Mouse (Mus musculus): ENCODE data around the gene Mfap2. TPM values are rescaled to one million over a fixed set of nuclear protein-coding genes. Genes with fewer than 3 reads are reported as not detected.

Mfap2 gene
- polyA plus RNA-seq, 1 experiment from 2014 or later, result 14.6 TPM

DNA sequence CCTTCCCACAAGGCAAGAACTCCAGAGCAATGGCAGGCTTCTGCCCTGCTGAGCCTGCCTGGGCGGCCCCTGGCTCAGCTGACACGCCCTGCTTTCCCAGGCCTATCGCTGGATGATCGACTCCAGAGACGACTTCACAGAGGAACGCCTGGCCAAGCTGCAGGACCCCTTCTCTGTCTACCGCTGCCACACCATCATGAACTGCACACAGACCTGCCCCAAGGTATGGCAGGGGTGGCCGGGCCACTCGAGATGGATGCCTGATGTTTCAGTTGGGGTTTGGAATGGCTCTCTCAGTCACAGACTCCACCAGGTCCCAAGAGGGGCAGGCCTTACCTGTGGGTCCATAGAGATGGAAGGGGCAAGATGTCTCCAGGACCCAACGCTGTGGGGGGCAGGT lies 32.9 kb upstream of the Mfap2 start:
- Histone ChIP-seq H3K4me2 (ENCODE audit: low read depth, low read length) (no peak overlapping the region), H3K27me3 (ENCODE audit: insufficient read depth, low read length) (no peaks in the 10 kb centered on the region), H3K4me1 (ENCODE audit: insufficient read depth) (peaks cover 12% of the 10 kb centered on the region), H3K27ac (ENCODE audit: low read depth) (no peak overlapping the region), H3K9ac (replicated peaks) (no peak overlapping the region), H3K36me3 (replicated peaks; ENCODE audit: insufficient read depth, low read length) (peaks cover 59% of the 10 kb centered on the region), H3K9me3 (ENCODE audit: low read length) (no peaks in the 10 kb centered on the region), H3K4me3 (ENCODE audit: low read depth, low read length) (no peak overlapping the region)
- DNase-seq (no peak), ATAC-seq (no peak)
- 85% methylated on average over 10 of the region's 10 CpGs for WGBS (ENCODE audit: insufficient replicate concordance)
- TF ChIP-seq EP300 (IDR thresholded peaks at IDR 0.05; ENCODE audit: low read depth) (no peak), CTCF (IDR thresholded peaks at IDR 0.05; ENCODE audit: low read depth) (no peak)

GRCm38 (mm10) chr4:140977886-140978692 lies 32.1 kb upstream of the Mfap2 start:
- TF ChIP-seq EP300 (IDR thresholded peaks at IDR 0.05; ENCODE audit: low read depth) (no peak), CTCF (IDR thresholded peaks at IDR 0.05; ENCODE audit: low read depth) (no peak)
- 57% methylated on average over 14 of the region's 14 CpGs for WGBS (ENCODE audit: insufficient replicate concordance)
- Histone ChIP-seq H3K27ac (ENCODE audit: low read depth) (no peak overlapping the region), H3K4me2 (ENCODE audit: low read depth, low read length) (no peak overlapping the region), H3K9ac (replicated peaks) (no peak overlapping the region), H3K36me3 (replicated peaks; ENCODE audit: insufficient read depth, low read length) (peaks cover 52% of the 10 kb centered on the region), H3K27me3 (ENCODE audit: insufficient read depth, low read length) (no peaks in the 10 kb centered on the region), H3K4me1 (ENCODE audit: insufficient read depth) (peaks cover 16% of the 10 kb centered on the region), H3K9me3 (ENCODE audit: low read length) (no peaks in the 10 kb centered on the region), H3K4me3 (ENCODE audit: low read depth, low read length) (no peak overlapping the region)
- no peak for ATAC-seq
- no peak for DNase-seq

DNA sequence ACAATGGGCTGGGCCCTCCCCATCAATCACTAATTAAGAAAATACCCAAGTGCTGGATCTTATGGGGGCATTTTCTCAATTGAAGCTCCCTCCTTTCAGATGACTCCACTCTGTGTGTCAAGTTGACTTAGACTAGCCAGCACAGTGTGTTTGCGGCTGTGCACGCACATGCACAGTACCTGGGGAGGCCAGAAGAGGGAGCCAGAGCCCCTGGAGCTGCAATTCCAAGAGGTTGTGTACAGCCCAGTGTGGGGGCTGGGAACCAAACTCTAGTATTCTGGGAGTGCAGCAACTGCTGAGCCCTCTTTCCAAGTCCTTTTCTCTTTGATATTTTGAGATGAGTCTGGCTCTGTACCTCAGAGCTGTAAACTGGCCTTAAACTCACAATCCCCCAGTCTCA lies 28.6 kb upstream of the Mfap2 start:
- 98% methylated on average over 2 of the region's 2 CpGs for WGBS (ENCODE audit: insufficient replicate concordance)
- peaks cover 23% of the 10 kb centered on the region for H3K36me3 ChIP-seq (replicated peaks; ENCODE audit: insufficient read depth, low read length)
- no peaks in the 10 kb centered on the region for H3K9me3 ChIP-seq (ENCODE audit: low read length)
- peaks cover 26% of the 10 kb centered on the region for H3K4me1 ChIP-seq (ENCODE audit: insufficient read depth)
- no peak overlapping the region for H3K27ac ChIP-seq (ENCODE audit: low read depth)
- no peak overlapping the region for H3K4me3 ChIP-seq (ENCODE audit: low read depth, low read length)
- no peak overlapping the region for H3K4me2 ChIP-seq (ENCODE audit: low read depth, low read length)
- no peaks in the 10 kb centered on the region for H3K27me3 ChIP-seq (ENCODE audit: insufficient read depth, low read length)
- DNase-seq (peak; percentile 40), ATAC-seq (no peak)
- H3K9ac ChIP-seq (replicated peaks), result no peak overlapping the region
- peak; percentile 54 for TF ChIP-seq CTCF (IDR thresholded peaks at IDR 0.05; ENCODE audit: low read depth)
- TF ChIP-seq EP300 (IDR thresholded peaks at IDR 0.05; ENCODE audit: low read depth), result no peak

DNA sequence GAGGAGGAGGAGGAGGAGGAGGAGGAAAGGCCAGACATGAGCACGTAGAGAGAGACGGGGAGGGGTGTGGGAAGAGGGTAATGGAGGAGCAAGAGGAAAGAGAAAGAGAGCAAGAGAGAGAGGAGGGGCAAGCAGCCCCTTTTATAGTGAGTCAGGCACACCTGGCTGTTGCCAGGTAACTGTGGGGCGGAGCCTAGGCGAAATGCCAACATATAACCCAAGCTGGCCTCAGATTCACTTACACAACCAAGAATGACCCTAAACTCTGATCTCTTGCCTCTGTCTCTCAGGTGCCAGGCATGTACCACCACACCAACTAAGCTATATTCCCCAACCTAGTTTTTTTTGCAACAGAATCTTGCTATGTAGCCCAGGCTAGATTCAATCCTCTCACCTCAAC lies 27.4 kb upstream of the Mfap2 start:
- Histone ChIP-seq H3K36me3 (replicated peaks; ENCODE audit: insufficient read depth, low read length) (peaks cover 17% of the 10 kb centered on the region), H3K9ac (replicated peaks) (no peak overlapping the region; the same call in 1 of the 2 replicates), H3K9me3 (ENCODE audit: low read length) (no peaks in the 10 kb centered on the region), H3K27me3 (ENCODE audit: insufficient read depth, low read length) (no peaks in the 10 kb centered on the region), H3K4me1 (ENCODE audit: insufficient read depth) (peaks cover 31% of the 10 kb centered on the region), H3K4me3 (ENCODE audit: low read depth, low read length) (no peak overlapping the region), H3K4me2 (ENCODE audit: low read depth, low read length) (no peak overlapping the region), H3K27ac (ENCODE audit: low read depth) (peak overlapping the region; percentile 88)
- ATAC-seq (no peak), DNase-seq (no peak)
- 51% methylated on average over 4 of the region's 4 CpGs for WGBS (ENCODE audit: insufficient replicate concordance)
- TF ChIP-seq EP300 (IDR thresholded peaks at IDR 0.05; ENCODE audit: low read depth), result no peak
- no peak for TF ChIP-seq CTCF (IDR thresholded peaks at IDR 0.05; ENCODE audit: low read depth)

DNA sequence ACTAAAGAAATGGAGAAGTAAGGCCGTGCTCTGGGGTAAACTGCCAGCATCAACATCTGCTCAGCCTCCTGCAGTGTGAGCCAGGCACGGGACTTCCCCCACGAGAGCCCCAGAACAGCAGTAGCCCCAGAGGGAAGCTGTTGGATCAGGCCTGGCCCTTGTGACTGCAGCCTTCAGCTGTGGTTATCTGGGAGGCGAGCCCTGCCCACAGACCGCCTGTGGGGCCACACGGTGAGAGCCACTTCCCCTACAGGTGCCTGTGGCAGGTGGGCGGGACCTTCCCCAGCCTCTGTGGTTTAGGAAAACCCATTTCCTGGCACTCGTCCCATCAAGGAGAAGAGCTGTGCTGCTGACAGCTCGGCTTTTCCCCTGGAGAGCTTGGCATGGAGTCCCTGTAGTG lies 26.8 kb upstream of the Mfap2 start:
- Histone ChIP-seq H3K4me3 (ENCODE audit: low read depth, low read length) (no peak overlapping the region), H3K4me1 (ENCODE audit: insufficient read depth) (peaks cover 31% of the 10 kb centered on the region), H3K27ac (ENCODE audit: low read depth) (peak overlapping the region; percentile 88), H3K27me3 (ENCODE audit: insufficient read depth, low read length) (no peaks in the 10 kb centered on the region), H3K4me2 (ENCODE audit: low read depth, low read length) (peak overlapping the region; percentile 30; the same call in 1 of the 2 replicates), H3K36me3 (replicated peaks; ENCODE audit: insufficient read depth, low read length) (peaks cover 14% of the 10 kb centered on the region; the same call in 1 of the 2 replicates), H3K9ac (replicated peaks) (no peak overlapping the region), H3K9me3 (ENCODE audit: low read length) (no peaks in the 10 kb centered on the region)
- ATAC-seq (peak; percentile 70), DNase-seq (peak; percentile 78)
- TF ChIP-seq CTCF (IDR thresholded peaks at IDR 0.05; ENCODE audit: low read depth), result no peak
- TF ChIP-seq EP300 (IDR thresholded peaks at IDR 0.05; ENCODE audit: low read depth), result peak; percentile 46
- WGBS (ENCODE audit: insufficient replicate concordance), result 4% methylated on average over 9 of the region's 9 CpGs

DNA sequence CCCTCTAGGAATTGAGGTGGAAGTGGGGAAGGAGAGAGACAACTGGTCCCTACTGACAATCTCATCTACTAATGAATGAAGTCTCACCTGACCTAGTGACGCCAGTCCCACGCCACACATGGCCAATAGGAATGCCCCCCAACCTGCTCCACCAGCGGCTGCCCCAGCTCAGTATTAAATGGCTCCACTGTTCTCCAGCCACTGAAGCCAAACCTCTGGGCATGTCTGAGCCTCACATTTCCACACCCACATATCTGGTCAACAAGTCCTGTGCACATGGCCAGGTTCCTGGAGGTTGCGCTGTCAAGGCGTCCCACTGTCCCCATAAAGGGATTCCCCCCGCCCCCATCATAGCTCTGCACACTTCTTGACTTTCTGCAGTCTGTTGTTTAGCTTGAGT lies 25.7 kb upstream of the Mfap2 start:
- Histone ChIP-seq H3K4me1 (ENCODE audit: insufficient read depth) (peaks cover 38% of the 10 kb centered on the region), H3K9ac (replicated peaks) (no peak overlapping the region), H3K9me3 (ENCODE audit: low read length) (no peaks in the 10 kb centered on the region), H3K4me2 (ENCODE audit: low read depth, low read length) (no peak overlapping the region), H3K4me3 (ENCODE audit: low read depth, low read length) (no peak overlapping the region), H3K27ac (ENCODE audit: low read depth) (peak overlapping the region; percentile 88; the same call in 1 of the 2 replicates), H3K36me3 (replicated peaks; ENCODE audit: insufficient read depth, low read length) (peaks cover 3% of the 10 kb centered on the region; the same call in 1 of the 2 replicates), H3K27me3 (ENCODE audit: insufficient read depth, low read length) (no peaks in the 10 kb centered on the region)
- 78% methylated on average over 6 of the region's 6 CpGs for WGBS (ENCODE audit: insufficient replicate concordance)
- no peak for DNase-seq
- no peak for TF ChIP-seq EP300 (IDR thresholded peaks at IDR 0.05; ENCODE audit: low read depth)
- TF ChIP-seq CTCF (IDR thresholded peaks at IDR 0.05; ENCODE audit: low read depth), result no peak
- ATAC-seq, result no peak
